Mouse (Mus musculus): Measurements from ENCODE around the gene Gm17334.

GRCm38 (mm10) chr11:53803093-53803492 lies 30.1 kb upstream of the Gm17334 start:
- no peak for TF ChIP-seq POLR2A (IDR thresholded peaks at IDR 0.05; ENCODE audit: borderline replicate concordance, extremely low read depth, low read depth, low read length)
- no peak for TF ChIP-seq CTCF (IDR thresholded peaks at IDR 0.05; ENCODE audit: insufficient read depth, low read length)

Measured in lung, adult 2 months (tissue).